Mouse (Mus musculus) embryonic facial prominence, embryonic 15.5 days (tissue): ENCODE results near the gene Tlk1. TPM values are rescaled to one million over a fixed set of nuclear protein-coding genes. Genes with fewer than 3 reads are reported as not detected.

Experiments
- ATAC-seq: fragments of 200-750 bp; cut with Nextera tagmentation; 2 replicates; pipeline ENCODE4 v1.8.0; 2017; ENCODE audit warnings: low read depth, moderate TSS enrichment; ENCODE audit not compliant: insufficient number of reproducible peaks, low FRiP score, low TSS enrichment
- H3K27ac ChIP-seq: fragments of 300-500 bp; sonication (generic); replicated peaks from 2 replicates; pipeline ENCODE4 v1.5.1; 2015; ENCODE audit warnings: mild to moderate bottlenecking, inconsistent platforms
- H3K27me3 ChIP-seq: fragments of 300-500 bp; sonication (generic); 2 replicates; pipeline ENCODE4 v1.6.1; 2015; ENCODE audit warnings: inconsistent platforms
- H3K36me3 ChIP-seq: fragments of 300-500 bp; sonication (generic); 2 replicates; pipeline ENCODE4 v1.6.1; 2015; ENCODE audit warnings: mild to moderate bottlenecking, inconsistent platforms
- H3K4me1 ChIP-seq: fragments of 300-500 bp; sonication (generic); 2 replicates; pipeline ENCODE4 v1.6.1; 2015; ENCODE audit warnings: inconsistent platforms
- H3K4me2 ChIP-seq: fragments of 300-500 bp; sonication (generic); replicated peaks from 2 replicates; pipeline ENCODE4 v1.6.1; 2015; ENCODE audit warnings: mild to moderate bottlenecking, inconsistent platforms
- H3K4me3 ChIP-seq: fragments of 300-500 bp; sonication (generic); replicated peaks from 2 replicates; pipeline ENCODE4 v1.5.1; 2015; ENCODE audit warnings: mild to moderate bottlenecking, inconsistent platforms
- H3K9ac ChIP-seq: fragments of 300-500 bp; sonication (generic); 2 replicates; pipeline ENCODE4 v1.6.1; 2015; ENCODE audit warnings: inconsistent platforms
- H3K9me3 ChIP-seq: fragments of 300-500 bp; sonication (generic); replicated peaks from 2 replicates; pipeline ENCODE4 v1.6.1; 2016; ENCODE audit warnings: inconsistent platforms
- WGBS: fragments of 180-500 bp; shearing (Covaris S2); methylation state at CpG from one replicate; pipeline ENCODE4 v1.1.7; 2015; 5-methylcytosine and 5-hydroxymethylcytosine counted together
- polyA plus RNA-seq: library from polyadenylated mRNA; unstranded; fragments of >200 nt; fragmentation: Nextera tagmentation; extraction: Ambion mirVana; gene quantifications from 2 replicates; pipeline ENCODE4 v1.2.1, GENCODE M21; 2015

The Tlk1 gene
- polyA plus RNA-seq, 1 experiment from 2014 or later, result 28.5 TPM

GRCm38 (mm10) chr2:70735534-70735933 lies 90.0 kb downstream of the Tlk1 start:
- Histone ChIP-seq H3K27me3 (no peaks in the 10 kb centered on the region), H3K4me1 (no peaks in the 10 kb centered on the region), H3K4me3 (no peak overlapping the region), H3K9ac (no peak overlapping the region), H3K36me3 (peaks cover 29% of the 10 kb centered on the region), H3K4me2 (no peak overlapping the region), H3K27ac (no peak overlapping the region), H3K9me3 (no peaks in the 10 kb centered on the region)
- WGBS, result 84% methylated on average over 4 of the region's 4 CpGs
- ATAC-seq, result no peak

- peaks cover 22% of the 10 kb centered on the region; the same call in 1 of the 2 replicates for H3K36me3 ChIP-seq
- H3K4me1 ChIP-seq, result no peaks in the 10 kb centered on the region
- no peak for ATAC-seq
- no peaks in the 10 kb centered on the region for H3K27me3 ChIP-seq
- H3K4me3 ChIP-seq, result no peak overlapping the region
- no peak overlapping the region for H3K4me2 ChIP-seq
- H3K27ac ChIP-seq, result no peak overlapping the region
- H3K9me3 ChIP-seq, result no peaks in the 10 kb centered on the region
- H3K9ac ChIP-seq, result no peak overlapping the region
- 73% methylated on average over 2 of the region's 2 CpGs for WGBS
Measured at GRCm38 (mm10) chr2:70727089-70727488, 98.4 kb downstream of the Tlk1 start.

- Histone ChIP-seq H3K4me2 (no peak overlapping the region), H3K9me3 (no peaks in the 10 kb centered on the region), H3K27me3 (no peaks in the 10 kb centered on the region), H3K36me3 (peaks cover 46% of the 10 kb centered on the region), H3K27ac (no peak overlapping the region), H3K4me3 (no peak overlapping the region), H3K4me1 (no peaks in the 10 kb centered on the region), H3K9ac (no peak overlapping the region)
- ATAC-seq, result no peak
- 91% methylated on average over 9 of the region's 9 CpGs for WGBS
Measured at GRCm38 (mm10) chr2:70723610-70724243, 101.8 kb downstream of the Tlk1 start.

GRCm38 (mm10) chr2:70710878-70711277 lies 114.7 kb downstream of the Tlk1 start:
- H3K27ac ChIP-seq, result no peak overlapping the region
- WGBS, result 91% methylated on average over 4 of the region's 4 CpGs
- H3K9me3 ChIP-seq, result no peaks in the 10 kb centered on the region
- H3K4me2 ChIP-seq, result no peak overlapping the region
- peaks cover 11% of the 10 kb centered on the region; the same call in 1 of the 2 replicates for H3K4me1 ChIP-seq
- no peaks in the 10 kb centered on the region for H3K27me3 ChIP-seq
- H3K36me3 ChIP-seq, result peaks cover 45% of the 10 kb centered on the region
- no peak overlapping the region for H3K4me3 ChIP-seq
- H3K9ac ChIP-seq, result no peak overlapping the region
- no peak for ATAC-seq

GRCm38 (mm10) chr2:70710236-70710635 lies 115.3 kb downstream of the Tlk1 start:
- no peak overlapping the region for H3K4me2 ChIP-seq
- no peak overlapping the region for H3K27ac ChIP-seq
- H3K36me3 ChIP-seq, result peaks cover 38% of the 10 kb centered on the region
- H3K4me1 ChIP-seq, result peaks cover 11% of the 10 kb centered on the region; the same call in 1 of the 2 replicates
- no peak overlapping the region for H3K9ac ChIP-seq
- no peaks in the 10 kb centered on the region for H3K27me3 ChIP-seq
- no peaks in the 10 kb centered on the region for H3K9me3 ChIP-seq
- no peak for ATAC-seq
- H3K4me3 ChIP-seq, result no peak overlapping the region
- 90% methylated on average over 7 of the region's 7 CpGs for WGBS

GRCm38 (mm10) chr2:70708986-70709730 lies 116.4 kb downstream of the Tlk1 start:
- H3K9me3 ChIP-seq, result no peaks in the 10 kb centered on the region
- 71% methylated on average over 13 of the region's 13 CpGs for WGBS
- no peak for ATAC-seq

GRCm38 (mm10) chr2:70702403-70702802 lies 123.1 kb downstream of the Tlk1 start:
- Histone ChIP-seq H3K4me3 (no peak overlapping the region), H3K4me2 (no peak overlapping the region), H3K27me3 (no peaks in the 10 kb centered on the region), H3K9ac (no peak overlapping the region), H3K36me3 (no peaks in the 10 kb centered on the region), H3K4me1 (peaks cover 13% of the 10 kb centered on the region), H3K27ac (no peak overlapping the region), H3K9me3 (no peaks in the 10 kb centered on the region)
- no peak for ATAC-seq
- WGBS, result 30% methylated on average over 5 of the region's 5 CpGs

More at GRCm38 (mm10) chr2:70708986-70709730, 116.4 kb downstream of the Tlk1 start:
- Histone ChIP-seq H3K36me3 (peaks cover 33% of the 10 kb centered on the region), H3K4me3 (no peak overlapping the region), H3K27ac (no peak overlapping the region), H3K9ac (no peak overlapping the region), H3K27me3 (no peaks in the 10 kb centered on the region), H3K4me1 (peaks cover 17% of the 10 kb centered on the region), H3K4me2 (no peak overlapping the region)

GRCm38 (mm10) chr2:70701571-70701970 lies 124.0 kb downstream of the Tlk1 start:
- no peaks in the 10 kb centered on the region for H3K9me3 ChIP-seq
- WGBS, result 44% methylated on average over 9 of the region's 9 CpGs
- no peak for ATAC-seq

GRCm38 (mm10) chr2:70700851-70701250 lies 124.7 kb downstream of the Tlk1 start:
- no peak for ATAC-seq
- H3K4me1 ChIP-seq, result peaks cover 6% of the 10 kb centered on the region; the same call in 1 of the 2 replicates
- 84% methylated on average over 3 of the region's 3 CpGs for WGBS
- H3K4me2 ChIP-seq, result no peak overlapping the region
- no peak overlapping the region for H3K27ac ChIP-seq
- no peaks in the 10 kb centered on the region for H3K36me3 ChIP-seq
- H3K4me3 ChIP-seq, result no peak overlapping the region
- H3K9me3 ChIP-seq, result no peaks in the 10 kb centered on the region
- no peak overlapping the region for H3K9ac ChIP-seq
- no peaks in the 10 kb centered on the region for H3K27me3 ChIP-seq

More at GRCm38 (mm10) chr2:70701571-70701970, 124.0 kb downstream of the Tlk1 start:
- peaks cover 6% of the 10 kb centered on the region; the same call in 1 of the 2 replicates for H3K4me1 ChIP-seq
- no peaks in the 10 kb centered on the region for H3K36me3 ChIP-seq
- H3K4me2 ChIP-seq, result no peak overlapping the region
- H3K4me3 ChIP-seq, result no peak overlapping the region
- H3K9ac ChIP-seq, result no peak overlapping the region
- no peak overlapping the region for H3K27ac ChIP-seq
- H3K27me3 ChIP-seq, result no peaks in the 10 kb centered on the region

- Histone ChIP-seq H3K4me3 (no peak overlapping the region), H3K4me1 (no peaks in the 10 kb centered on the region; the same call in 1 of the 2 replicates), H3K36me3 (peaks cover 30% of the 10 kb centered on the region), H3K9me3 (no peaks in the 10 kb centered on the region), H3K27ac (no peak overlapping the region), H3K27me3 (no peaks in the 10 kb centered on the region), H3K4me2 (no peak overlapping the region), H3K9ac (no peak overlapping the region)
- 82% methylated on average over 10 of the region's 10 CpGs for WGBS
- no peak for ATAC-seq
Measured at GRCm38 (mm10) chr2:70695712-70696111, 129.8 kb downstream of the Tlk1 start.

GRCm38 (mm10) chr2:70690195-70690594 lies 135.3 kb downstream of the Tlk1 start:
- H3K4me2 ChIP-seq, result no peak overlapping the region
- WGBS, result 70% methylated on average over 11 of the region's 11 CpGs
- peak; percentile 69; the same call in 1 of the 2 replicates for ATAC-seq
- no peaks in the 10 kb centered on the region for H3K4me1 ChIP-seq
- no peak overlapping the region for H3K27ac ChIP-seq
- no peak overlapping the region for H3K9ac ChIP-seq
- no peak overlapping the region for H3K4me3 ChIP-seq
- peaks cover 83% of the 10 kb centered on the region for H3K36me3 ChIP-seq
- H3K9me3 ChIP-seq, result no peaks in the 10 kb centered on the region
- no peaks in the 10 kb centered on the region for H3K27me3 ChIP-seq
